Mouse (Mus musculus): ENCODE data around the gene Nkx2-1.

Gene Nkx2-1

DNA sequence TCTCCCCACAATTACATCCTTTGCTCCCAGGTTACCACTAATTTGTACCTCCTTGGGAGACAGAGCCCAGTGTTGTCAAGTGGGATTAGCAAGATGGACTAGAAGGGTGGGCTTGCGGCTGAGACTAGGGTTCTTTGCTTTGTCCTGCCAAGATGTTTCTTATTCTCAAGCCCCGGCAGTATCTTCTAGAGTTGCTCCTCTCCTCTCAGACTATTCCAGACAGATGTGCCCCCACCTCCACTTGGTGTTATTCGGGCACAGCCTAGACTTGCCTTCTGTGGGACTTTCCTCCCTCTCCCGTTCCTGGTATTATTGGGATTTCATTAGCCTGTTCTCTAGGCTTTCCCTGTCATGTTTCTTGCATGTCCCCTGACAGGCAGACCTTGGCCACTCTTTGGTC, 14.5 kb downstream of the Nkx2-1 start:
- in situ Hi-C loops (cut with MseI, MboI): loop anchor here in 1 of 2 experiments (25.0 kb wide), 1 partner anchor 460 kb away; no protein-coding TSS in a partner anchor

DNA sequence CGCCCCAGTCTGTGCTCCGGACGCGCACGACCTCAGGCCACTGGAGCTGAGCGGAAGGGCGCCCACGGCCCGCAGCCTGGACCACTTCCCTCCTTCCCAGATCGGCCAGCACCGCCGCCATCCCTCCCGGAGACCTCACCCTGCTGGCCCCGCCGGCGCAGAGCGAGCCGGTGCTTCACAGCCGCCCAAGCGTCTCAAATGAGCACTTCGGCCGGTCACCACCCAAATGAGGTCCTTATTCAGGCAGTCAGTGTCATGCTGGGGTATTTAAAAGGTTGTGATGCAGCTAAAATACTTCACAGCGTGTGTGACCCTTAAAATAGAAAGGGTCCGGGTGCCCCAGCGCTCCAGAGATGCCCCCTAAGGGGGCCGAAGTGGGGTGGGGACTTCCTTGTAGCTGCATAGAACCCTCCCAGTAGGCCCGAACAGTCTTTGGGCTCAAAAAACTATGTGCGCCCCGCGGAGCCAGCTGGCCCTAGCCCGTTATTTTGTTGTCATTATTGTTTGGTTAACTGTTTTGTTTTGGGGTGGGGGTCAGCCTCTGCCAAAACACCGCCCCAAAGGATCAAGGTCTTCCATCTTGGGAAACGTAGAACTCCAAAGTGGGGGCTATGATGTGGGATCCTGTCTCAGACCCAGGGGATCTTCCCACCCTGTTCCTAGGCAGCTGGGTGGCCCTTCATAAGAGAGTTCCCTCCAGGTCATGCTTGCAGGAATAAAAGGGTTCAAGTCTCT, 15.4 kb downstream of the Nkx2-1 start:
- in situ Hi-C loops (cut with MseI, MboI): loop anchor here in 1 of 2 experiments (25.0 kb wide), 1 partner anchor 459 kb away; no protein-coding TSS in a partner anchor

DNA sequence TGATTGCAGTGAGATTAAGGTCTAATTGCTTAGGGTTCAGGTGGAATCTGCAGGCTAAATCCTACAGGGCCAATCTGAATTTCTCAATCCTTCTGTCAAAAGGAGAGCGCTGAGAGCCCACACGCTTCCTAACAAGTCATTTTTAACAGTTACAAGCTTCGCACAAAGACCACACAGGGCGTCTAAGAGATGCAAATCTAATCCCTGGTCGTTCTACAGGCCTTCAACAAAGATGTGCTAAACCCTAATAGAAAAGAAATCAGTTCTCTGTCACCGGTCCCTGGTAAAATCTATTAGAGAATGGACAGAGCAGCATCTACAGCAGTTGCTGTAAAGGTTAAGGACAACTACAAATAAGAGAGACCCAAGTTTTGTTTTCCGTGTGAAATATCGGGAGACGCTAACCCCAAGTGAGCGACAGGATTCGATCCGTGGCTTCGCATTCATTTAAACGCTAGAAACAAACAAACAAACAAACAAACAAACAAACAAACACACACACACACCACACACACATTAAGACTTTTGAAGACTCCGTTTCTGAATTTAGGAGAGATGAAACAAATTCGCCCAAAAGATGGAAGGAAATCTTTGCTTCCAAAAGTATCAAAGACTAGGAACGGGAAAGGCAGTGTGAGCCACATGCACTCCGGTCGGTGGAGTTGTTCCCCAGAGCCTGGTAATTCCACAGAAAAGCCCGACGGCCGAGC, 16.2 kb downstream of the Nkx2-1 start:
- in situ Hi-C loops (cut with MseI, MboI): loop anchor here in 1 of 2 experiments (25.0 kb wide), 1 partner anchor 458 kb away; no protein-coding TSS in a partner anchor

DNA sequence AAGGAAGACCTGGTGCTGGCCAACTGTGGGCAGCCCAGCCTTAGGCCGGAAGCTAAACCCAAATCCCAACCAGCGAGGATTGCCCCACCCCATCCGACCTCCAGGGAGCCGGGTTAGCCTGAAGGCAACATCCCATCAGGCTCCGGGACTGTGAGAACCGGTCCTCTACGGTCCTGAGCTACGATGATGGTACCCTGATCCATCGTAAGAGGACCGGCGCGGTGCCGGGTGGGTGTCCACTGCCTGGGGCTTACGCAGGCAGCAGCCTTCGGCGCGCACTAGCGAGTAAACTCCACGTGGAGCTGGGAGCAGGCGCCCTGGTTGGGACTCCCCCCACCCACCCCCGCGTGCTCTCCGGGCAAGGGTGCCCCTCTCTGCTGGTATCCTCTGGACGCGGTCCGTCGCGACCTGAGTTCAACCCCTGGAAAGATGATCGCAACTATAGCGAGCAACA, 16.9 kb downstream of the Nkx2-1 start:
- in situ Hi-C loops (cut with MseI, MboI): loop anchor here in 1 of 2 experiments (25.0 kb wide), 1 partner anchor 457 kb away; no protein-coding TSS in a partner anchor

DNA sequence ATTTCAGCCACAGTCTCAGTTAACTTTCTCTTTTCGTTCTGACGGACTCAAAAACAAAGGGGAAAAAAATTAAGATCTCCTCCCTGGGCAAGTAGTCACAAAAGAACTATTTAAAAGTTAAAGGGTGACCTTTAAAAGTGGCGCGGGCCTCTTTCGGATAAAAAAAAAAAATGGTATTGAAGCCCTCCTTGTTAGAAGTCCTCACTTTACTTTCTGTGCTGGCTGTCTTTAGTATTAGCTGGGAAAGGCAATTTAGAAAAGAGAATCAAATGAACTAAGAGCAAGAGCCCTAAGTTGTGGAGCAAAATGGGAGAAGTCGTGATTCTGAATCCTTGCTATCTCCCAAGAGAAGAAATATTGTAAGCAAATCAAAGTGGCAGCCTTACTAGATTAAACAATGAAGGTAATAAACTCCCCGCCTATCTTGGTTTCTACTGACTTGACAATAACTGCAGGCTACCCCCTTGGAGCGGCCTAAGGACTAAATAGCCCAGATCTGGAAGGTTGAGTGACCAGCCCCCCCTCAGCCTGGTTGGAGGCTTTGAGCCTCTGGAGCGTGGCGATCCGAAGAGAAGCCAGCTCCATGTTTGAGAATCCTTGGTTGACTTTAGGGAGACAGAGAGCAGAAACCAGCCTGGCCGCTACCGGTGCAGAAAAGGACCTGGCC, 17.5 kb downstream of the Nkx2-1 start:
- in situ Hi-C loops (cut with MseI, MboI): loop anchor here in 1 of 2 experiments (25.0 kb wide), 1 partner anchor 457 kb away; no protein-coding TSS in a partner anchor

DNA sequence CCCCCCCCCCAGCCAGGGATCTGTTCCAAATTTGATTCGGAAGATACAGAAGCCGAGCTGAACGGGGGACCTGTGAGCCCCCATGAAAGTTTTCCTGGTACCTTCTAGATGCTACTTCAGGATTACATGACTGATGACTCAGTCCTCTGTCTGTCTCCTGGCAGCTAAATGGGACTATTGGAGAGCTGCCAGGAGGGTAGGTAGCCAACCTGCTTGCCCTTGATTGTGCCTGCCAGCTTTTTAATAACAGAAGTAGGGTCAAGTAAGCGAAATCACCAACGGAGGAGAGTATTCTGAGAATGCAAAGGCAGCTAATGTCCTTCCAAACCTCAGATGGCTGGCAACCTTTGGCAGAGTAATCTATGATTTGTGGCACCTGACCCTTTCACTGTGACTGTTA, 18.5 kb downstream of the Nkx2-1 start:
- in situ Hi-C loops (cut with MseI, MboI): loop anchor here in 1 of 2 experiments (25.0 kb wide), 1 partner anchor 456 kb away; no protein-coding TSS in a partner anchor

DNA sequence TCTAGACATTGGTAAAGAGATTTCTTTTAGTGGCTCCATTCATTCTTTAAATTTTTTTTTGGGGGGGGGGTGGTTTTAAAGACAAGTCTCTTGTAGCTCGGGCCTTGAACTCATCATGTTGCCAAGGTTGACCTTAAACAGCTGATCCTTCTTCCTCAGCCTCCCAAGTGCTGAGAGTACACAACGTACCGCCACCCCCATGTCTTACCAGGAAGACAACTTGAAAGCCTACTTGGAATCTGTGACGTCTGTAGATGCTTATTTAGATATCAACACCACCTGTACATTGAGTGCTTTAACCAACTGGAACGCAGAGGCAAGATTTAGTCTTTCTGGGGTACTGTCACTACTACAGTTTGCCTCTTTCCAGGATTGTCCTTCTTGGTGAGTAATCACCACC, 21.9 kb downstream of the Nkx2-1 start:
- in situ Hi-C loops (cut with MseI, MboI): loop anchor here in 1 of 2 experiments (25.0 kb wide), 1 partner anchor 453 kb away; no protein-coding TSS in a partner anchor

DNA sequence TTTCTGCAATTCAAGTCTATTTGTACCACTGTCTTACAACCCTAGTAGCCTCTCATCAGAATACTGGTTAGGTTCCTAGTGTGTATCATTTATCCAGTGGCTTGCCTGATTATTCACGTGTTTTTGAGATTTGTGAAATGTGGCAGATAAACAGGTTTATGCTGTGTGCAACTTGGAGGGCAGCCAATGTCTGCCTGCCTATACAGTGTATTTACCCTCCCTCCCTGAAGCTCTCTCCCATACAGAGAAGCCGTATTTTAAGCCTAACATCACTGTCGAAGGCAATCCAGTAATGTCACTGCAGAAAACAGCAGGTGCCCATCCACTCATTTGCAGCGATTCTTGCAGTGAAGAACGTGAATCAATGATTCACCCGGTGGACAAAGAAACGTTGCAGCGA, 28.3 kb downstream of the Nkx2-1 start:
- in situ Hi-C loops (cut with MseI, MboI): loop anchor here in 1 of 2 experiments (25.0 kb wide), 1 partner anchor 446 kb away; no protein-coding TSS in a partner anchor

DNA sequence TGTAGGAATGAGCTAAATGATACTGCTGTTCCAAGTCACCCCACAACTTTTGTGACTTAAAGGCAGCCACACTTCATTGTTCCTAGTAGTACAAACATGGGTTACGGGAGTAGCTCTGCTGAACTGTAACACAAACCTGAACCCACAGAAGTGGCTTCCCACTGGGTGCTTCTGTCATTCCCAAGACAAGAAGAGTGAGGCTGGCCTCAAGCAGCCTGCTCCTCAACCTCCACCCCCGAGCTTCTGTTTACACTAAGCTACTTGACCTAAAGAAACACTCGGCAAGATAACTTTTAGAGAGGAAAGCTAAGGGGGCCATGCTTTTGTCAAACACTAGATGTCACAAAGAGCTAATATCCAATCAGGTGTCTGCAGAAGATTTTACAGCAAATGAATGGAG, 49.7 kb downstream of the Nkx2-1 start:
- in situ Hi-C loops (cut with MseI, MboI): no loop called here

DNA sequence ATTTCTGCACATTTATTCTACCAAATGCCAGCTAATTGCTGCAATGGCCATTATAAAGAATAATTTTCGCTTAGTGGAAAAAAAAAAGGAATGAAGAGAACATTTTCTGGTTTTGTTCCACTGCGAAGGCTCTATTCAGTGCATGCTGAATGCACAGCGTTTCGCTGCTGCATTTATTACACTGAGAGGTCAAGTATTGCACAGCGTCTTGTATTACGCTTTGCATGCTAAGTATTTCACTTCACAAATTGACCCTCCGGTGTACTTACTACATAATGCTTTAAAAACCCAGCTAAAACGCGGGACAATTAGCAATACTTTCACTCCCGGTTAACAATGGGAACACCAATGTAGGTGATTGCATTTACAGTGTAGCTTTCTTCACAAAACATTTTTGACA, 54.1 kb downstream of the Nkx2-1 start:
- in situ Hi-C loops (cut with MseI, MboI): no loop called here
